In the genomic region with DNA sequence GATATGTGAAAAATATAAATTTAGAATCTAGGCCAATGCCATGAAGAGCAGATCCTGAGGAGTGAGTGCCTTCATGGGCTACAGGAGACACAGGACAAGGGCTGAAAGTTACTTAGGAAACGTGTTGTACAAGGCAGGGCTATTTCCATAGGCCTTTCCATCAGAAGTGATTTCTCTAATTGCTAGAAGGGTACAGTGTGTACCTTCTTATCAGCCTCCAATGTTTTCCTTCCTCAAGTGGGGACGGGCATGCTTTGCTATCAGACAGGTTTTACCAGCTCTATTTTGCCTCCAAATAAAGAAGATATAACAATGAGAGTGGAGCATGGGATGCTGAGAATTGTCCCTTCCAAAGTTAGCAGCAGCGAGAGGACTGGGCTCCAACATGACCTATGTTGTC, we compare ENCODE assay signal across 22 mouse cellular contexts.
DNase-seq lines count a peak whose midpoint lies in the region; ATAC-seq and TF ChIP-seq lines count a peak whose summit lies in the region.
"Had no signal": no experiment of that assay in that cellular context is flagged by ENCODE, and none has a peak within 500 bp of the region (broad histone marks: within the 10 kb centered on the region; RNA-seq: fewer than 3 reads in every experiment).

No protein-coding gene starts in this region.

- H3K27ac ChIP-seq in lung, postnatal 0 days (ENCODE audit: low read length): no peak overlapping the region
- no peak overlapping the region for H3K27ac ChIP-seq in stomach, embryonic 15.5 days
- H3K27ac ChIP-seq in stomach, postnatal 0 days (replicated peaks): no peak overlapping the region
- H3K27ac ChIP-seq: embryonic facial prominence, embryonic 13.5 days; embryonic facial prominence, embryonic 15.5 days; forebrain, embryonic 10.5 days; forebrain, embryonic 12.5 days had no signal

- H3K36me3 ChIP-seq in lung, postnatal 0 days (ENCODE audit: insufficient read depth, low read length): no peaks in the 10 kb centered on the region
- H3K36me3 ChIP-seq in stomach, embryonic 15.5 days: no peaks in the 10 kb centered on the region
- no peaks in the 10 kb centered on the region for H3K36me3 ChIP-seq in stomach, postnatal 0 days (ENCODE audit: control insufficient read depth, insufficient read depth, low read length)
- H3K36me3 ChIP-seq: embryonic facial prominence, embryonic 13.5 days; embryonic facial prominence, embryonic 15.5 days; forebrain, embryonic 10.5 days; forebrain, embryonic 12.5 days had no signal

- peaks cover 2% of the 10 kb centered on the region; the same call in 1 of the 2 replicates for H3K4me1 ChIP-seq in lung, postnatal 0 days (ENCODE audit: insufficient read depth, low read depth, low read length)
- no peaks in the 10 kb centered on the region for H3K4me1 ChIP-seq in stomach, embryonic 15.5 days
- no peaks in the 10 kb centered on the region for H3K4me1 ChIP-seq in stomach, postnatal 0 days (replicated peaks; ENCODE audit: control insufficient read depth, insufficient read depth)
- H3K4me1 ChIP-seq: embryonic facial prominence, embryonic 13.5 days; embryonic facial prominence, embryonic 15.5 days had no signal

- H3K27me3 ChIP-seq in lung, postnatal 0 days (replicated peaks; ENCODE audit: insufficient read depth, low read length): no peaks in the 10 kb centered on the region
- H3K27me3 ChIP-seq in stomach, embryonic 15.5 days (replicated peaks): no peaks in the 10 kb centered on the region
- no peaks in the 10 kb centered on the region for H3K27me3 ChIP-seq in stomach, postnatal 0 days (ENCODE audit: control insufficient read depth, insufficient read depth, low read length)
- H3K27me3 ChIP-seq: embryonic facial prominence, embryonic 13.5 days; embryonic facial prominence, embryonic 15.5 days had no signal

- H3K4me3 ChIP-seq in lung, postnatal 0 days (ENCODE audit: low read depth, low read length): no peak overlapping the region
- H3K4me3 ChIP-seq in stomach, embryonic 15.5 days (replicated peaks): no peak overlapping the region
- no peak overlapping the region for H3K4me3 ChIP-seq in stomach, postnatal 0 days (ENCODE audit: low read depth, low read length)
- H3K4me3 ChIP-seq: embryonic facial prominence, embryonic 13.5 days; embryonic facial prominence, embryonic 15.5 days; erythroblast, embryonic 14.5 days; forebrain, embryonic 10.5 days; forebrain, embryonic 12.5 days had no signal

- no peak overlapping the region for H3K9ac ChIP-seq in lung, postnatal 0 days (replicated peaks; ENCODE audit: low read depth)
- no peak overlapping the region for H3K9ac ChIP-seq in stomach, embryonic 15.5 days
- no peak overlapping the region for H3K9ac ChIP-seq in stomach, postnatal 0 days (ENCODE audit: low read length)
- H3K9ac ChIP-seq: embryonic facial prominence, embryonic 13.5 days; embryonic facial prominence, embryonic 15.5 days; forebrain, embryonic 12.5 days had no signal

- peak; percentile 80 for TF ChIP-seq EP300 in lung, postnatal 0 days (IDR thresholded peaks at IDR 0.05)
- no peak for TF ChIP-seq EP300 in stomach, postnatal 0 days (optimal IDR thresholded peaks at IDR 0.05)

- no peaks in the 10 kb centered on the region for H3K9me3 ChIP-seq in lung, postnatal 0 days (ENCODE audit: low read length)
- H3K9me3 ChIP-seq in stomach, embryonic 15.5 days: no peaks in the 10 kb centered on the region
- H3K9me3 ChIP-seq in stomach, postnatal 0 days (ENCODE audit: control insufficient read depth, low read length): no peaks in the 10 kb centered on the region
- H3K9me3 ChIP-seq: embryonic facial prominence, embryonic 13.5 days; embryonic facial prominence, embryonic 15.5 days; forebrain, embryonic 10.5 days; forebrain, embryonic 12.5 days had no signal

- no peak for TF ChIP-seq CTCF in lung, postnatal 0 days (IDR thresholded peaks at IDR 0.05)
- no peak for TF ChIP-seq CTCF in stomach, postnatal 0 days (IDR thresholded peaks at IDR 0.05; ENCODE audit: low read depth)

- DNase-seq in lung, postnatal 0 days (ENCODE audit: low spot score): peak; percentile 14
- DNase-seq in lung, adult 18-20 months: no peak
- peak; percentile 7 for DNase-seq in lung, postnatal 36 days
- no peak for DNase-seq in lung, postnatal 14 days
- DNase-seq in stomach, postnatal 0 days (ENCODE audit: low spot score): no peak
- DNase-seq: adrenal gland, adult 2 months; adrenal gland, postnatal 10 days; adrenal gland, postnatal 25 days; cerebellum, adult 11 months; cerebellum, adult 18-20 months; cerebellum, adult 8-10 months; cerebellum, adult 9-11 months; cerebellum, postnatal 14 days; cerebellum, postnatal 36 days; embryo, embryonic 11 days had no signal

- peak; percentile 61 for ATAC-seq in lung, postnatal 0 days
- peak; percentile 47; the same call in 1 of the 2 replicates for ATAC-seq in stomach, embryonic 15.5 days (ENCODE audit: insufficient read depth, low FRiP score, low read depth)
- no peak for ATAC-seq in stomach, postnatal 0 days (ENCODE audit: low FRiP score, low TSS enrichment)
- ATAC-seq: forebrain, embryonic 14.5 days had no signal

- 58% methylated on average over 3 of the region's 3 CpGs for WGBS in lung, postnatal 0 days
- WGBS in stomach, embryonic 15.5 days: 73% methylated on average over 3 of the region's 3 CpGs
- 54% methylated on average over 3 of the region's 3 CpGs for WGBS in stomach, postnatal 0 days

- H3K4me2 ChIP-seq in lung, postnatal 0 days (replicated peaks; ENCODE audit: low read depth, low read length): no peak overlapping the region
- no peak overlapping the region for H3K4me2 ChIP-seq in stomach, embryonic 15.5 days
- H3K4me2 ChIP-seq in stomach, postnatal 0 days (replicated peaks; ENCODE audit: low read depth): no peak overlapping the region
- H3K4me2 ChIP-seq: embryonic facial prominence, embryonic 13.5 days; embryonic facial prominence, embryonic 15.5 days; forebrain, embryonic 12.5 days had no signal

Comparison
In these comparisons a context has a peak if more than half of its experiments do, and no peak if none do; other contexts are left out.
1. DNase-seq: peak in lung, postnatal 0 days (single experiment) and lung, postnatal 36 days (single experiment); none in lung, adult 18-20 months (0 of 2), lung, postnatal 14 days (single experiment) and stomach, postnatal 0 days (single experiment).